Mouse (Mus musculus): ENCODE results near the gene Myo16. TPM values are rescaled to one million over a fixed set of nuclear protein-coding genes. Genes with fewer than 3 reads are reported as not detected.

Myo16 gene
- total and polyA plus RNA-seq, 3 experiments, result not detected

- H3K4me3 ChIP-seq (ENCODE audit: control insufficient read depth in 1 of 2, insufficient read depth in 1 of 2, low read depth in 2 of 2, low read length in 2 of 2), result no peak overlapping the region
- no peaks in the 10 kb centered on the region for H3K79me2 ChIP-seq (ENCODE audit: control insufficient read depth, insufficient read depth, low read length, poor library complexity)
- no peaks in the 10 kb centered on the region for H3K9me3 ChIP-seq (replicated peaks; ENCODE audit: insufficient read depth, low read length)
- TF ChIP-seq USF1 (IDR thresholded peaks at IDR 0.05; ENCODE audit: low read depth, low read length) (no peak), USF2 (IDR thresholded peaks at IDR 0.05; ENCODE audit: borderline replicate concordance in 1 of 2, insufficient read depth in 1 of 2, low read depth in 1 of 2, low read length in 2 of 2) (no peak), ZC3H11A (IDR thresholded peaks at IDR 0.05; ENCODE audit: low read depth, low read length) (no peak), MYB (IDR thresholded peaks at IDR 0.05; ENCODE audit: low read depth, low read length) (no peak), CHD1 (IDR thresholded peaks at IDR 0.05; ENCODE audit: low read depth, low read length) (no peak), MAZ (IDR thresholded peaks at IDR 0.05; ENCODE audit: low read depth, low read length) (no peak), ETS1 (IDR thresholded peaks at IDR 0.05; ENCODE audit: low read depth, low read length) (no peak), NRF1 (IDR thresholded peaks at IDR 0.05; ENCODE audit: insufficient read depth, low read depth, low read length, poor library complexity, severe bottlenecking) (no peak), JUND (IDR thresholded peaks at IDR 0.05; ENCODE audit: low read depth, low read length) (no peak), RCOR1 (IDR thresholded peaks at IDR 0.05; ENCODE audit: low read depth, low read length) (no peak)
- DNase-seq (ENCODE audit: low read depth, low spot score), result no peak
- H3K27ac ChIP-seq (ENCODE audit: control insufficient read depth, low read depth, low read length), result no peak overlapping the region
- no peaks in the 10 kb centered on the region for H3K36me3 ChIP-seq (ENCODE audit: control insufficient read depth in 1 of 2, insufficient read depth in 2 of 2, low read length in 2 of 2)
- H3K4me1 ChIP-seq (ENCODE audit: control insufficient read depth in 1 of 2, insufficient read depth in 2 of 2, low read length in 2 of 2), result no peaks in the 10 kb centered on the region
- H3K9ac ChIP-seq (ENCODE audit: control insufficient read depth, low read depth, low read length, poor library complexity, severe bottlenecking), result no peak overlapping the region
- H3K27me3 ChIP-seq (ENCODE audit: control insufficient read depth in 1 of 2, insufficient read depth in 2 of 2, low read length in 2 of 2), result no peaks in the 10 kb centered on the region
Measured at GRCm38 (mm10) chr8:10155075-10155474, 1.4 kb downstream of the Myo16 start.

GRCm38 (mm10) chr8:10161106-10161505, 7.4 kb downstream of the Myo16 start:
- no peak overlapping the region for H3K4me3 ChIP-seq (ENCODE audit: control insufficient read depth in 1 of 2, insufficient read depth in 1 of 2, low read depth in 2 of 2, low read length in 2 of 2)
- no peaks in the 10 kb centered on the region for H3K36me3 ChIP-seq (ENCODE audit: control insufficient read depth in 1 of 2, insufficient read depth in 2 of 2, low read length in 2 of 2)
- DNase-seq (ENCODE audit: low read depth, low spot score), result no peak
- TF ChIP-seq CHD1 (IDR thresholded peaks at IDR 0.05; ENCODE audit: low read depth, low read length) (no peak), SMC3 (IDR thresholded peaks at IDR 0.05; ENCODE audit: low read depth, low read length) (no peak), RAD21 (IDR thresholded peaks at IDR 0.05; ENCODE audit: low read depth, low read length) (no peak), SIN3A (IDR thresholded peaks at IDR 0.05; ENCODE audit: low read length) (no peak), CHD2 (IDR thresholded peaks at IDR 0.05; ENCODE audit: low read length) (no peak), KAT2A (conservative IDR thresholded peaks at IDR 0.05; ENCODE audit: low read depth, low read length) (no peak), ETS1 (IDR thresholded peaks at IDR 0.05; ENCODE audit: low read depth, low read length) (no peak), CTCF (IDR thresholded peaks at IDR 0.05 in 2 of 3, conservative IDR thresholded peaks at IDR 0.05 in 1 of 3; ENCODE audit: control insufficient read depth in 1 of 3, insufficient read depth in 1 of 3, low read depth in 2 of 3, low read length in 3 of 3, poor library complexity in 1 of 3, severe bottlenecking in 1 of 3) (no peak), ZMIZ1 (IDR thresholded peaks at IDR 0.05; ENCODE audit: low read depth, low read length) (no peak), ZNF384 (IDR thresholded peaks at IDR 0.05; ENCODE audit: low read depth, low read length) (no peak), HCFC1 (IDR thresholded peaks at IDR 0.05; ENCODE audit: low read depth, low read length) (no peak), POLR2A (IDR thresholded peaks at IDR 0.05; ENCODE audit: control insufficient read depth in 1 of 2, insufficient read depth in 1 of 2, low read depth in 1 of 2, low read length in 2 of 2, poor library complexity in 1 of 2) (no peak), NELFE (IDR thresholded peaks at IDR 0.05; ENCODE audit: low read depth, low read length) (no peak)
- H3K4me1 ChIP-seq (ENCODE audit: control insufficient read depth in 1 of 2, insufficient read depth in 2 of 2, low read length in 2 of 2), result no peaks in the 10 kb centered on the region
- H3K9ac ChIP-seq (ENCODE audit: control insufficient read depth, low read depth, low read length, poor library complexity, severe bottlenecking), result no peak overlapping the region
- H3K27me3 ChIP-seq (ENCODE audit: control insufficient read depth in 1 of 2, insufficient read depth in 2 of 2, low read length in 2 of 2), result no peaks in the 10 kb centered on the region
- H3K27ac ChIP-seq (ENCODE audit: control insufficient read depth, low read depth, low read length), result no peak overlapping the region
- no peaks in the 10 kb centered on the region for H3K79me2 ChIP-seq (ENCODE audit: control insufficient read depth, insufficient read depth, low read length, poor library complexity)
- no peaks in the 10 kb centered on the region for H3K9me3 ChIP-seq (replicated peaks; ENCODE audit: insufficient read depth, low read length)
